Mouse (Mus musculus) cortical plate, adult 2 months (tissue): ENCODE data around the gene Pid1.

ENCODE experiments used
- CTCF ChIP-seq: fragments of 200-500 bp; IDR thresholded peaks from 2 replicates; pipeline ENCODE4 v1.5.1; 2011; ENCODE audit warnings: mild to moderate bottlenecking, control low read depth, low read length; ENCODE audit not compliant: insufficient read depth; ENCODE audit errors: extremely low read depth
- POLR2A ChIP-seq: fragments of 200-500 bp; IDR thresholded peaks from 2 replicates; pipeline ENCODE4 v1.6.1; 2011; ENCODE audit warnings: mild to moderate bottlenecking, low read length, control low read depth; ENCODE audit not compliant: insufficient read depth; ENCODE audit errors: extremely low read depth

DNA sequence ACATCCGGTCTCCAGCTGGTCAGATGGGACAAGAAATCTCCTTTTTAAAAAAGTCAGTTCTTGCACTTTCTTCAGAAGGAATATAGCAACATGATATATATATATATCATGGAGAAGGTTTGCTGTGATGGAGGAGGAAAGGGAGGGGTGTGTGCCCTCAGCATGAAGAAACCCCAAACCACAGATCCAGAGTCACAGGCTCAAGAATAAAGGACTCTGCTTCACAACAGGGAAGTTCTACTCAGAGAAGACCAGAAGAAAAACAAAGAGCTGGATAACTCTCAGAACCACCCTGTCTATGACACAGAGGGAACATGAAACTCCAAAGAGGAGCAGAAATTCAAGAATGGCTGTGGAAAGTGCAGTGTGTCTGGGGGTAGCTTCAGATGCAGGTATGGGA, 113.2 kb downstream of the Pid1 start:
- TF ChIP-seq CTCF (no peak), POLR2A (no peak)
